ENCODE assay signal across 8 mouse cellular contexts in the genomic region with DNA sequence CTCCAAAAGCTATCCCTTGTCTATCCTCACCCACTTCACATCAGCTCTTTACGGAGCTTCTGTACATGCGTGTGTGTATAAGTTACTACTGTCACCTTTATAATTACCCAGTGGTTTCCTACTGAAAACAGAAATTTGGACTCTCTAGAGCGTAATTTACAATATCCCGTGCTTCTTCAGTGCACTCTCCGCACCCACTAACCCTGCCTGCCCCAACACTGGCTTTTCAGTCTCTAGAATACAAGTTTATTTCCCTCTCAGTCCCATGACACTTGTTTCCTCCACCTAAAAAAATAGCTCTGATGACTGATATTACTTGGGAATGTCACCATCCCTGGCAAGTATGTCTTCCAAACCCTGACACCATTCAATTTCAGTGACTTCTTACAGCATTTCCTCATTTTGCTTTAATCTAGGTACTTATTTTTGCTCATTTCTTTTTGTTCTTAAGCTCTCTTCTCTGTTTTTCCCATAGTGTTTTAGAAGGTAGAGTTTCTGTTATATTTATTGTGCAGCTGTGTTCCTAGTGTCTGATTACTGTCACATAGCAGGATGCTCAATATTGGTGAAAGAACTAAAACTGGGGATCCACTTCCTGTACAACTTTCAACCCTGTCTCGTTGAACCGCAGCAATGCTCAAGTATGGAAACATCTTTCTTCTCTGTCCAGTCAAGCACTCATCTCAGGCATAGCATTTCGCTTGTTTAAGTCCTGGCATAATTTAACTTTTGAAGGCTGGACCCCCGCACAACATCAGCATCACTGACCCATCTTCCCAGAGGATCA. TPM values are rescaled to one million over a fixed set of nuclear protein-coding genes. Genes with fewer than 3 reads are reported as not detected.
DNase-seq lines count a peak whose midpoint lies in the region; ATAC-seq and TF ChIP-seq lines count a peak whose summit lies in the region.

No protein-coding gene starts in this region.

- TF ChIP-seq CTCF in lung, postnatal 0 days (IDR thresholded peaks at IDR 0.05), result no peak
- TF ChIP-seq CTCF in small intestine, adult 2 months (IDR thresholded peaks at IDR 0.05; ENCODE audit: extremely low read depth, insufficient read length, insufficient replicate concordance, low read depth, low read length), result no peak

- H3K4me2 ChIP-seq in lung, postnatal 0 days (replicated peaks; ENCODE audit: low read depth, low read length), result peak overlapping the region; percentile 65
- peak overlapping the region; percentile 91 for H3K4me2 ChIP-seq in limb, embryonic 13.5 days (replicated peaks)

- no peak for ATAC-seq in lung, postnatal 0 days
- peak; percentile 8 for ATAC-seq in erythroblast, adult 5-6 weeks (replicated peaks; ENCODE audit: low FRiP score, poor library complexity, severe bottlenecking)
- no peak for ATAC-seq in limb, embryonic 13.5 days (ENCODE audit: low FRiP score, low read depth)

- no peaks in the 10 kb centered on the region for H3K36me3 ChIP-seq in lung, postnatal 0 days (ENCODE audit: insufficient read depth, low read length)
- no peaks in the 10 kb centered on the region for H3K36me3 ChIP-seq in limb, embryonic 13.5 days
- 0 out of 2 replicates have a peak, but pooled peaks cover 1% of the 10 kb centered on the region for H3K36me3 ChIP-seq in small intestine, adult 2 months (ENCODE audit: control insufficient read depth, insufficient read depth, low read length)

- H3K9ac ChIP-seq in lung, postnatal 0 days (replicated peaks; ENCODE audit: low read depth), result peak overlapping the region; percentile 68; the same call in 1 of the 2 replicates
- H3K9ac ChIP-seq in limb, embryonic 13.5 days, result peak overlapping the region; percentile 79

- no peak for TF ChIP-seq EP300 in lung, postnatal 0 days (IDR thresholded peaks at IDR 0.05)

- DNase-seq in lung, postnatal 0 days (ENCODE audit: low spot score), result no peak
- no peak for DNase-seq in lung, postnatal 36 days
- DNase-seq in right cerebral cortex, adult 18-20 months, result no peak
- DNase-seq in spleen, postnatal 10 days (ENCODE audit: low spot score in 2 of 2), result no peak
- DNase-seq in urinary bladder, postnatal 10 days (ENCODE audit: low spot score), result no peak

- peaks cover 11% of the 10 kb centered on the region for H3K4me1 ChIP-seq in lung, postnatal 0 days (ENCODE audit: insufficient read depth, low read depth, low read length)
- peaks cover 60% of the 10 kb centered on the region for H3K4me1 ChIP-seq in limb, embryonic 13.5 days
- peaks cover 10% of the 10 kb centered on the region for H3K4me1 ChIP-seq in small intestine, adult 2 months (ENCODE audit: control insufficient read depth, insufficient read depth, insufficient read length, low read length)

- WGBS in lung, postnatal 0 days, result 32% methylated on average over 9 of the region's 9 CpGs
- WGBS in limb, embryonic 13.5 days, result 42% methylated on average over 9 of the region's 9 CpGs
- WGBS in small intestine, adult 2 months, result 22% methylated on average over 9 of the region's 9 CpGs

- no peaks in the 10 kb centered on the region for H3K27me3 ChIP-seq in lung, postnatal 0 days (replicated peaks; ENCODE audit: insufficient read depth, low read length)
- no peaks in the 10 kb centered on the region for H3K27me3 ChIP-seq in limb, embryonic 13.5 days
- H3K27me3 ChIP-seq in small intestine, adult 2 months (ENCODE audit: control insufficient read depth, insufficient read depth, low read length), result no peaks in the 10 kb centered on the region

- H3K4me3 ChIP-seq in lung, postnatal 0 days (ENCODE audit: low read depth, low read length), result peak overlapping the region; percentile 51
- peak overlapping the region; percentile 65 for H3K4me3 ChIP-seq in limb, embryonic 13.5 days
- H3K4me3 ChIP-seq in small intestine, adult 2 months (ENCODE audit: low read depth, low read length), result peak overlapping the region; percentile 62

- no peak for TF ChIP-seq POLR2A in small intestine, adult 2 months (IDR thresholded peaks at IDR 0.05; ENCODE audit: low read depth, low read length)

- no peaks in the 10 kb centered on the region for H3K9me3 ChIP-seq in lung, postnatal 0 days (ENCODE audit: low read length)
- H3K9me3 ChIP-seq in limb, embryonic 13.5 days, result no peaks in the 10 kb centered on the region

- peak overlapping the region; percentile 99 for H3K27ac ChIP-seq in lung, postnatal 0 days (ENCODE audit: low read length)
- peak overlapping the region; percentile 98 for H3K27ac ChIP-seq in limb, embryonic 13.5 days
- H3K27ac ChIP-seq in small intestine, adult 2 months (ENCODE audit: insufficient read depth, low read depth, low read length), result peak overlapping the region; percentile 68; the same call in 1 of the 2 replicates

RNA-seq across cellular contexts. Expression of a gene that starts 0.9 kb away (rescaled TPM):
- 14.0 and 15.3 TPM in 2 replicates for polyA plus RNA-seq in lung, postnatal 0 days (2015; fragmentation: Nextera tagmentation; extraction: Ambion mirVana)
- 56.5 and 58.3 TPM in 2 replicates for total RNA-seq in erythroblast, adult 5-6 weeks (2015; ENCODE audit: low replicate concordance)
- 69.5 and 76.9 TPM in 2 replicates for total RNA-seq in erythroblast, adult 5-6 weeks (2017; ENCODE audit: low replicate concordance)
- 27.2 and 28.5 TPM in 2 replicates for polyA plus RNA-seq in limb, embryonic 13.5 days (2015; fragmentation: Nextera tagmentation; extraction: Ambion mirVana)
- 22.5 and 62.3 TPM in 2 replicates for polyA plus RNA-seq in small intestine, adult 2 months (2012; rRNA removed)

RNA-seq across cellular contexts. Expression of a gene that starts 4.3 kb away (rescaled TPM):
- 1.0 TPM in 2 replicates for polyA plus RNA-seq in lung, postnatal 0 days (2015; fragmentation: Nextera tagmentation; extraction: Ambion mirVana)
- not detected in 2 replicates for total RNA-seq in erythroblast, adult 5-6 weeks (2015; ENCODE audit: low replicate concordance)
- total RNA-seq in erythroblast, adult 5-6 weeks (2017; ENCODE audit: low replicate concordance), result not detected in 2 replicates
- polyA plus RNA-seq in limb, embryonic 13.5 days (2015; fragmentation: Nextera tagmentation; extraction: Ambion mirVana), result not detected in 2 replicates
- polyA plus RNA-seq in small intestine, adult 2 months (2012; rRNA removed), result 0.08 and 0.16 TPM in 2 replicates

RNA-seq across cellular contexts. Expression of a gene that starts 8.2 kb away (rescaled TPM):
- 6.6 and 7.6 TPM in 2 replicates for polyA plus RNA-seq in lung, postnatal 0 days (2015; fragmentation: Nextera tagmentation; extraction: Ambion mirVana)
- total RNA-seq in erythroblast, adult 5-6 weeks (2015; ENCODE audit: low replicate concordance), result 1.7 and 1.9 TPM in 2 replicates
- total RNA-seq in erythroblast, adult 5-6 weeks (2017; ENCODE audit: low replicate concordance), result 0.94 and 2.4 TPM in 2 replicates
- 3.2 and 3.4 TPM in 2 replicates for polyA plus RNA-seq in limb, embryonic 13.5 days (2015; fragmentation: Nextera tagmentation; extraction: Ambion mirVana)
- polyA plus RNA-seq in small intestine, adult 2 months (2012; rRNA removed), result 12.1 and 16.5 TPM in 2 replicates

RNA-seq across cellular contexts. Expression of a gene that starts 38.2 kb away (rescaled TPM):
- polyA plus RNA-seq in lung, postnatal 0 days (2015; fragmentation: Nextera tagmentation; extraction: Ambion mirVana), result 15.6 and 16.2 TPM in 2 replicates
- total RNA-seq in erythroblast, adult 5-6 weeks (2015; ENCODE audit: low replicate concordance), result 4.0 TPM in 1 of 2 replicates, not detected in the other
- total RNA-seq in erythroblast, adult 5-6 weeks (2017; ENCODE audit: low replicate concordance), result 0.26 TPM in 1 of 2 replicates, not detected in the other
- 23.6 and 27.7 TPM in 2 replicates for polyA plus RNA-seq in limb, embryonic 13.5 days (2015; fragmentation: Nextera tagmentation; extraction: Ambion mirVana)
- 5.5 and 8.7 TPM in 2 replicates for polyA plus RNA-seq in small intestine, adult 2 months (2012; rRNA removed)

RNA-seq across cellular contexts. Expression of a gene that starts 44.2 kb away (rescaled TPM):
- 0.57 and 0.95 TPM in 2 replicates for polyA plus RNA-seq in lung, postnatal 0 days (2015; fragmentation: Nextera tagmentation; extraction: Ambion mirVana)
- not detected in 2 replicates for total RNA-seq in erythroblast, adult 5-6 weeks (2015; ENCODE audit: low replicate concordance)
- not detected in 2 replicates for total RNA-seq in erythroblast, adult 5-6 weeks (2017; ENCODE audit: low replicate concordance)
- 2.8 and 2.9 TPM in 2 replicates for polyA plus RNA-seq in limb, embryonic 13.5 days (2015; fragmentation: Nextera tagmentation; extraction: Ambion mirVana)
- 3.6 and 4.8 TPM in 2 replicates for polyA plus RNA-seq in small intestine, adult 2 months (2012; rRNA removed)
